Mouse (Mus musculus): ENCODE data around the gene Tppp3.

DNA sequence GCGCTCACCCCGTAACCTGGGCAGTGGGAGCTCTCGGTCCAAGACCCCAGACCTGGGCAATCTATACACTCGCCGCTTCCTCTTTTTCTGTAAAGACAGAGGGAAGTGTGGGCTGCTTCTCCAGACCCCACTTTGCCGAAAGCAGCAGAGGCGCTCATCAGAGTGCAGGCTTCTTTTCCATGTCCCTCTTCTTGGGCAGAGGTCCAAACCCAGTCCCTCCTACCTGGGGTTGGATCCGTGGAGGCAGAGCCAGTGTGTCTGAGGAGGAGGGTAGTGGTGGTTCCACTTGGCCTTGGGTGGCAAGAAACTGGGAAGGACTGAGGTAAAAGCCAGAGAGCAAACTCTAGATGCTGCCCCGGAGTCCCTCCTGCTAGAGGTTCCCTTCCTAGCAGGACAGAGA is 1.7 kb upstream of the Tppp3 start:
- TF ChIP-seq CTCF (IDR thresholded peaks at IDR 0.05) (no peak), EP300 (IDR thresholded peaks at IDR 0.05; ENCODE audit: insufficient read depth, low read depth, low read length) (no peak), POLR2A (IDR thresholded peaks at IDR 0.05; ENCODE audit: insufficient read depth, low read depth, low read length) (no peak)
